Mouse (Mus musculus) WW6 (cell line): ENCODE measurements around the gene Elmo1.

Source experiments
- DNase-seq: peaks from one replicate; pipeline ENCODE4 v3.0.0-alpha.2; 2013; ENCODE audit warnings: low read depth, low spot score

The Elmo1 gene

GRCm38 (mm10) chr13:20316139-20316538 lies 225.7 kb downstream of the Elmo1 start:
- DNase-seq = no peak

DNA sequence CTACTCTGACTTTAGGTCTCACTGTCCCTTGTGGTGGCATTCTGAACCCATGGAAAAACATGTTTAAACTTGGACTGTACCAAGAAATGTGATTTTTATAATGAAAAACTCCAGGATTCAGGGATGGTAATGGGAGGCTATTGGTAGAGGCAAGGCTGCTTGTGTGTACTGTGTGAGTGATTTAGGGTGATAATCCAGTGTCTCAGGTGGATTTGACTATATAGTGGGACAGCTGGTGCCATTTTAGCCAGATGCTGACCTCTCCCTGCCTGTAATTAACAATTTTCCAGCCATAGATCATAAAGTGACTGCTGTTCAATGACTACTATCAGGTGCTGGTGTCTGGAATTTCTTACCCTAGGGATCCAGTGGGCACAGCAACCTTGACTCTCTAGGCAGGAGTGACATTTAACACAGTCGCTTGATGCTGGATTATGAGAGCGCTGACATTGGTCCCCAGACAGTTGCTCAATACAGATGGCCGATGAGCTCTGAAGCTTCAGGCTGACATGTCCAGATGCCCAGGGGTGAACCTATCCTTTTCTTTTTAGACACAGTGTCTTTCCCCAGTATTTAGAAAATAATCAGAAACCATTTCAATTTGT lies 228.3 kb downstream of the Elmo1 start:
- DNase-seq = no peak

- DNase-seq = no peak
Measured at GRCm38 (mm10) chr13:20320232-20320631, 229.8 kb downstream of the Elmo1 start.

DNA sequence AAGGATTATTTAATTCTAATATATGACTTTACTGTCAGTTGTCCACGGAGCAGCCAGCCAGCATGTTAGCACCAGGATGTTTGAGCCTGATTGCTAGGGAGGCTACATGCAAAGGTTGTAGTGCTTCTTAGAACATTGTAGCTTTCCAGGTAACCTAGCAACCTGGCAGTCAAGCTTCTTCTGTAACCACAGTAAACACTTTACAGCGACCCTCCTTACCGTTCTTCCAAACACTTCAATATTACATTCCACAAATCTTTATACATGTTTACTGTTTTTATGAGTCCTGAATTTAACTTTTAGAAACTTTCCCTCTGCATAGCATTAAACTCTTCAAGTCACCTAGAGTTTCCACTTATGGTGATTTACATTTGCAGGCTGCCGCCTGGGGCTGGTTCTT lies 233.1 kb downstream of the Elmo1 start:
- no peak for DNase-seq

DNA sequence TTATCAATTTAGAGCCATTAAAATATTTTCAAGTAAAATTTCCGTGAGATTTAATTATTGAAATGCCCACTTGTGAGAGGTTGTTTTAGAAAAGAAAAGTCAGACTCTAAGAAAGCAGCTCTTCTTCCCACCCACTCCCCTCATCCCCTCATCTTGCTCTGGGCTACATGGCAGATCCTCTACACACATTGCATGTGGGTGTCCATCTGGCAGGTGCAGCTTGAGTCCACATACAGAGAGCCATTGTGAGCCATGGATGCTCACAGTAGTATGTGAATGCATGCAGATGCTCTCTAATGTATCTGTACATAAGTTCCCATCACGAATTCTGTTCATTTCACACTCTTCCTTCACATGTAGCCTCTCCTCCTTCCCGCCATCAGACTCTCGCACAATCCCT lies 236.7 kb downstream of the Elmo1 start:
- DNase-seq = no peak

- DNase-seq = no peak
Measured at GRCm38 (mm10) chr13:20327975-20328374, 237.6 kb downstream of the Elmo1 start.

DNA sequence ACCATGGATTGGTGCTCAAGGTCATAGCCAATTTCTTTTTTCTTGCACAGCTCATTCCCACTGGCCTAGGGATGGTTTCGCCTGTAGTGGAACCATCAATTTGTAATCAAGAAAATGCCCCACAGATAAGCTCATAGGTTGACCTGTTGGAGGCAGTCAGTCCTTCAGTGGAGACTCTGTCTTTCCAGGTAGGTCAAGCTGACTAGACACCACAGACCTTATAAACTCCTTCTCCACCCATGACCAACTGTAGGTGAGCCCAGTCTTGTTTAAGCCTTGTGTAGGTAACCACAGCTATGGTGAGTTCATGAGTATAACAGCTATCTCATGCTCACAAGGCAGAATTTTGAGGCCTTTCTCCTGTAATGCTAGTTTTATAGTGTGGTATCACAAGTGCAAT lies 238.3 kb downstream of the Elmo1 start:
- no peak for DNase-seq

DNA sequence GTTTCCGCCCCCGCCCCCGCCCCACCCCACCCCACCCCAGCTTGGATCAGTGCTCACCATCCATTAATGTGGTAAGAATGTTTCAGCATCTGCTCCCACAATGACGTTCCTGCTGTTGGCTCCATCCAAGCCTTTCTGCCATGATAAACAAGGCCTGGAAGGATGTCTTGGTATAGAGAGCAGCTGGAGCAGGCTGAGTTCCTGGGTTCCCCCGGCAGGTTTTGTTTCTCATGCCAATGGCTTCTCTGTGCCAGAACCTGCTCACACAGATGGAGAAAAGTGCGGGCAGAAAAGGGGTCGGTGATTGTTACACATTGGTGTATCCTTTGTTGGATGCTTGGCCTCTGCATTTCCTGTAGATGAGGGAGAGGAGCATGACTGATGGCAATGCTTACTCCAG lies 240.6 kb downstream of the Elmo1 start:
- DNase-seq = no peak

DNA sequence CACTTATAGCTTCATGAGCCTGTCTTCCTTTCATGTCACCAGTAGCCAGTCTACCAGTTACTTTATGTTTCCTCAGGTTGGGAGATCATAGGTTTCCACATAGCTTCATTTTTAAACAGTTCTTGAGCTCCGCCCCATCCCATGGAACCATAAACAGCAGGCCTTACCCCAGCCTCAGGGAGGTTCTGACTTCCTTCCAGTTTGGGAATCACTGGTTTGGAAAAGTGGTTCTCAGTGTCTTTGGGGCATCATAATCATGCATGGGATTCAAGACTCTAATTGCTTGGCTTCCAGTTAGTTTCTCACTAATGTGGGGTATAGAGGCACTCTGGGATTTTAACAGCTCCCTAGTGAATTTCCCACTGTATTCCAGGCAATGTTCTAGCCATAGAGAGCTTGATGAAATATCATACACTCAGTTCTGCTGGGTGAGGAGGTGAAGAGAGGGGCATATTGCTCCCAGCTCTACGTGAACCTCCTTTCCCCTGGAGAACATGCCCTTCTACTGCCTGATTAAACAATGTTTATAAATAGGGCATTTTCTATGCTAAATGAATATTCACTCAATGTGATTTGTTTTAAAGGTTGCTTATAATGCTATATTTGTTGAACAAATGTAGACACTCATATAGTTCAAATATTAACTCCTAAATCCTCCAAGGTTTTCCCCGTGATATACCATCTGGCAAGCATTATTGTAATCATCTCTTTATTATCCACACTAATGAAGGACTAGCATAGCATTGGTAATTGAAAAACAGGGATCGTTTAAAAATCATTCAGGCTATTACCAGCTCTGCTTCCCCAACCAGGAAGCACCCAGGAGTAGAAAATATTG lies 244.9 kb downstream of the Elmo1 start:
- DNase-seq = no peak

DNA sequence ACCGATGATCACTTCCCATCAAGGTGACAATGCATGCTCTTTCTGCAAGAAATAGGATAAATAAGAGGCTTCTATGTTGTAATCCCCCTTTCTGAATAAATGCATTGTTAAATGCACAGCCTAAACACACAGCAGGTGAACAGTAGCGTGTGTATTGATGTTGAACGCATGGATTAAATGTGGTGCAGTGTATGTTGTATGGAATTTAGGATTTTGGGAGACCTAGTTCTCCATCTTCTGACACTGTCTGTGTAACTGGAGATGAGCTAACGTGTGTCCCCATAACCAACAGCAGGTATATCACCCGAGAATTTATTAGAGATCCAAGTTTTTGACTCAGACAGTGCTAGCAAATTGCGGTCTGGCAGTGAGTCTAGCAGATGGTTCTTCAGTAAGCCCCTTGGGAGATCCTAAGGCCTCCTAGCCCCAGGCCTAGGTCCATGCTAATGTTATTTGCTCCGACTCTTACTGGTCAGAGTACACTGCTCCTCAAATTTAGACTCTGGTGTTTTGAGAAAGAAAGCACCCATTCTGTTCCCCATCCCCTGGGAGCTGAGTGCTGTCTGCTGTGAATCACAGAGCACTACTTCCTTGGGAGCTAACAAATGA lies 245.6 kb downstream of the Elmo1 start:
- no peak for DNase-seq

DNA sequence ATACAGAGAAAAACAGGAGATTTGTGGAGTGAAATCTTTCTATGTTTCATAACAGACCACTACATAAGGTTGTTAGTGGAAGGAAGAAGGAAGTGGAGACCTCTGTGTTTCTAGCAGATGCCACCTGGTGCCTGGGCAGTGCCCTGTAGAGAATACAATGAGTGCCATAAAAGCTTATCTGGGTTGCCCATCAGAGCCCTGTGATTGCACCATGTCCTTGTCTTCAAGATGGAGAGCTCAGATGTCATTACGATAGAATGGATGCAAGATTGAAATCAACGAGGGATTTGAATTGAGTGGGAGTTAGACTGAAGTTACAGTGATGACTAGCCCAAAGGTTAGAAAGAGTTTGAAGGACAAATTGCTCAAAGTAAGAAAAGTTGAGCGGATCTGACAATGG lies 252.5 kb downstream of the Elmo1 start:
- DNase-seq = no peak

DNA sequence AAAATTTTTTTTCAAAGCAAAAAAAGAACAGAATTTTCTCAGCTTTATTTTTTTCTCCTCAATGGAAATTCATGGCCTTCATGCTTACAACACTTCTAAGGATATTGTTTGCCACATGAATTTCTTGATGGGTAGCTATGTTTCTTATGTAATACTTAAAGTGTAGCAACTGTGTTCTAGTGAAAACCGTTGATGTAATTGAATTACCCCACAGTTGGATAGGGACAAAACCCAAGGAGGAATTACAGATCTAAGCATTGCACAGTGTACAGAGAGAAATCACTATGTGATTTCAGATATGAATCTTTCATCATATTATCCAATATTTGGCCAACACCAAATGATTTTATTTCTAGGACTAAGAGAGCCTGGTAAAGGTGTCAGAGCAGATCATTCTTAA lies 259.4 kb downstream of the Elmo1 start:
- DNase-seq = no peak

DNA sequence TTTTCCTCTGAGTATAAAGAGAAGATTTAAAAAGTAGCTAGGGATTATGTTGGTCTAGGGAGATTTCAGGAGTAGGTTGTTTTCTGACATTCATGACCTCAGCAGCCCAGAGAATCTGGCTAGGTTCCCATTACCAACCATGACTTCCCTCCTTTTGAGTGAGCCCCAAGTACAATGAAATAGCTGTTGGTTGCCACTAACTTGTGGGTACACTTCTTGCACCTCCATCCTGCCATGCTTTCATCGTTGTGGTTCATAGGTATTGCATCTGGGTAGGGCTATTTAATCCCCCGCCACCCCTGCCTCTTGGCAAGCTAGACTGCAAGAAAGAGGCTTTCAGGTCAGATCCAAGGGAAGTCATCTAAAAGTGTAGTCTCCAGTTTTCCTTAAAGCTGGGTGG lies 262.2 kb downstream of the Elmo1 start:
- no peak for DNase-seq

GRCm38 (mm10) chr13:20353862-20354603 lies 263.6 kb downstream of the Elmo1 start:
- DNase-seq = no peak

- no peak for DNase-seq
Measured at GRCm38 (mm10) chr13:20354604-20354999, 264.2 kb downstream of the Elmo1 start.

GRCm38 (mm10) chr13:20362541-20362940 lies 272.1 kb downstream of the Elmo1 start:
- no peak for DNase-seq

DNA sequence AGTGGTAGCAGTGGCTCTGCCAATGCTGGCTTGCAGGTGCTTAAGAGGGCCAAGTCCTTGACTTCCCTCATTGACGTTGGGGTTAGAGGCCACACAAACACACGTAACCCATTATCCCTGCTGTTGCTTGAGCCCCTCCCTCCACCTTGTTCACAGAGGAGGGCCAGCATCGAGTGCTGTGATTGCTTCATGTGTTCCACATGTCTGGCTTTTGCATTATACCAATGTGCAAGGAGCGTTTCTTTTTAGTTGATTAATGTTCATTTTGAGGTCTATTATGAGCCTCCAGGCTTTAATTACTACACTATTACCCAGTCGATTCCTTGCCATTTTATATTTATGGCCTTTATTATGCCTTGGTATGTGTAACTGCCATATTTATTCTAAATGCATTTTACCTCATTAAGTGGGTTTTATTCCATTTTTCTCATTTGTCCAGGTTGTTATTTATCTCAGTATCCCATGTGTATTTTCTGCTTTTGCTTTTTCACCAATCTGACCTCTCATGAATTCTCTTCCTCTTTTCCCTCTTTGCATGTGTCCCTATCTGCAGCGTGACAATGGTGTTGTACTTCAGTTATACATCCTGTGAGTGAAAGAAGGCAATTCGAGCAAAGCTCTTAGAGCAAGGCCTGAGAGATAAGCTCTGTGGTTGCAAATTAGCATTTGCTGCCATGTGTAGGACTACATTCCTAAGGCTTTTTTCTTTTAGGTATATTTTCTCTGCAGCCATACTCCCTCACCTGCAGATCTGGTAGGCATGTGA lies 275.6 kb downstream of the Elmo1 start:
- DNase-seq = no peak

DNA sequence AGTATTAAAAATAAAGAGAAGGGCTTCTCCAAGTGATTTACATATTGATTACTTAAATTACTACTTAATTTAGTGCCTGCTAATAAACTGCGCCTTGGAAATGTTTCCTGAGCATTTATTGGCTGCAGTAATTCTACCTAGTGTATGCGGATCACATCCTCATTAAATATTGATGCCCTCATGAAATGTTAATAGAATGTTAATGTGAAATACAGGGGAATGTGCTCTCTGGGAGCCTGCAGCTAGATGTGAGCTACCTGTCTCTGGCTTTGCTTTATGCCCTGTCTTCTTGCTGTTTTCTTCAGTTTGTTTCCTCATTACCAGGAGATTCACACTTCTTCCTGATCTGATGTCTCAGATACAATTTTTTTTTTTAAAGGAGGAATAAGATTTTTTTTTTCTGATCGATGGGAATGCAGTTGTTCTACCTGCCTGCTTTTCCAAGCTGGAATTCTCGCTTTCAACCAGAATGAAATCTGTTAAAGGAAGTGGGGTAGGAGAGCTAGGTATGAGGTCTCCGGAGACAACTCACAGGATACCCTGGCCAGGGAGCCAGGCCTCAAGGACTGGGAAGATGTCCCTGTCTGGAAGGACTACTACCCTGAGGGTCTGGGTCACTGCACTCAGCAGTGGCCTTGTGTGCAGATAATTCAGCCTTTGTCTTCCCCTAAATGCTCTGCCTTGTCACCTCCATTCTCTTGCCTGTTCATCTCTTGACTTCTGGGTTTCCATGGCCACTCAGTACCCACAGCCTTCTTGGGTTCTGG lies 279.8 kb downstream of the Elmo1 start:
- DNase-seq = no peak

- DNase-seq = no peak
Measured at GRCm38 (mm10) chr13:20371501-20371900, 281.1 kb downstream of the Elmo1 start.

DNA sequence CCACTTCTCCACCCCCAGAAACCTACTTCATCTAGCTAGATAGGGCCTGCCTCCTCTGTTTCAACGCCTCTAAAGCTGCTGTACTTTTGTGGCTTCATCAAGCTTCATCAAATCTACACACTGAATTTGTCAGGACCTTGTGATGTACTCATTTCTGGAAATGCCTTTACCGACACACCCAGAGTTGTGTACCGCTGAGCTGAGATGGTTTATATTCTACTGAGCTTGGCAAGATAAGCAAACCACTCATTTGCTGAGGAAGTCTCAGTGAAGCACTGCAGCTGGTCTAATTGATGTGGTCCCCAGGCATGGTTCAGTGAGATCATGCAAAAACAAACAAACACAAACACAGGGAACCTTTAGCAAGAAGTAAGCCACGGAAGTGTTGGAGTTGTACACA lies 281.9 kb downstream of the Elmo1 start:
- DNase-seq = no peak

DNA sequence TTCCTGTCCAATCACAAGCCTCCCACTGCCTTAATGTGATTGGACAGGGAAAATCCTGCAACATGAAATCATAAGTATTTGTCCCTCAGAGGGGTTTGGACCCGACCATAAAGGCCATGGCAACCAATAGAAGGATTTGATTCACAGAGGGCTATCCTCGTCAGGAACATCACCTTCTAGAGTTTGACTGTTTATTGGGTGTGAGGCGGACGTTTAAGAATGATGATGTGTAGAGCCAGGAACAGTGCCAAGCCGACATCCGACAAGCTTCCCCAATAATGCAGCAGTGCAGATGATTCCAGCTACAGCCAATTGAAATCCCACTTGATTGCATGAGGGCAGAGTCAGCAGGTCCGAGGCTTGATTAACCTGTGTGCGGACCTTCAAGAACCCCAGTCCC lies 288.5 kb downstream of the Elmo1 start:
- DNase-seq = no peak
